Mouse (Mus musculus): ENCODE results near the gene Sdr39u1. TPM values are rescaled to one million over a fixed set of nuclear protein-coding genes. Genes with fewer than 3 reads are reported as not detected.

The Sdr39u1 gene
- total and polyA plus RNA-seq, 2 experiments from 2014 or later: 96.2 to 131 TPM

- Histone ChIP-seq H3K4me2 (ENCODE audit: low read depth) (no peak overlapping the region), H3K9ac (no peak overlapping the region), H3K36me3 (ENCODE audit: insufficient read depth) (peaks cover 74% of the 10 kb centered on the region), H3K4me3 (ENCODE audit: low read depth, low read length) (no peak overlapping the region), H3K27ac (ENCODE audit: low read depth, low read length) (no peak overlapping the region), H3K4me1 (ENCODE audit: insufficient read depth) (no peaks in the 10 kb centered on the region), H3K9me3 (ENCODE audit: low read length) (no peaks in the 10 kb centered on the region), H3K27me3 (ENCODE audit: insufficient read depth, low read length) (no peaks in the 10 kb centered on the region)
- DNase-seq: no peak
- TF ChIP-seq CTCF (IDR thresholded peaks at IDR 0.05; ENCODE audit: low read depth): no peak
- no peak for ATAC-seq
- WGBS: 97% methylated on average over 6 of the region's 6 CpGs
Measured at GRCm38 (mm10) chr14:55869538-55869937, 30.6 kb downstream of the Sdr39u1 start.

GRCm38 (mm10) chr14:55868230-55869026 lies 31.7 kb downstream of the Sdr39u1 start:
- no peaks in the 10 kb centered on the region for H3K9me3 ChIP-seq (ENCODE audit: low read length)
- no peaks in the 10 kb centered on the region for H3K27me3 ChIP-seq (ENCODE audit: insufficient read depth, low read length)
- no peak overlapping the region for H3K27ac ChIP-seq (ENCODE audit: low read depth, low read length)
- H3K9ac ChIP-seq: no peak overlapping the region
- WGBS: 91% methylated on average over 14 of the region's 14 CpGs
- no peaks in the 10 kb centered on the region for H3K4me1 ChIP-seq (ENCODE audit: insufficient read depth)
- no peak overlapping the region for H3K4me3 ChIP-seq (ENCODE audit: low read depth, low read length)
- no peak overlapping the region for H3K4me2 ChIP-seq (ENCODE audit: low read depth)
- no peak for DNase-seq
- no peak for TF ChIP-seq CTCF (IDR thresholded peaks at IDR 0.05; ENCODE audit: low read depth)
- H3K36me3 ChIP-seq (ENCODE audit: insufficient read depth): peaks cover 84% of the 10 kb centered on the region
- ATAC-seq: no peak

- WGBS: 33% methylated on average over 4 of the region's 4 CpGs
- Histone ChIP-seq H3K4me3 (ENCODE audit: low read depth, low read length) (no peak overlapping the region), H3K27me3 (ENCODE audit: insufficient read depth, low read length) (no peaks in the 10 kb centered on the region), H3K36me3 (ENCODE audit: insufficient read depth) (peaks cover 74% of the 10 kb centered on the region), H3K4me1 (ENCODE audit: insufficient read depth) (no peaks in the 10 kb centered on the region), H3K9me3 (ENCODE audit: low read length) (no peaks in the 10 kb centered on the region), H3K27ac (ENCODE audit: low read depth, low read length) (no peak overlapping the region), H3K4me2 (ENCODE audit: low read depth) (no peak overlapping the region), H3K9ac (no peak overlapping the region)
- TF ChIP-seq CTCF (IDR thresholded peaks at IDR 0.05; ENCODE audit: low read depth): peak; percentile 84
- no peak; the same call in 1 of the 2 replicates for ATAC-seq
- peak; percentile 78 for DNase-seq
Measured at GRCm38 (mm10) chr14:55866962-55867361, 33.1 kb downstream of the Sdr39u1 start.

GRCm38 (mm10) chr14:55863773-55864172 lies 36.3 kb downstream of the Sdr39u1 start:
- no peaks in the 10 kb centered on the region for H3K27me3 ChIP-seq (ENCODE audit: insufficient read depth, low read length)
- no peak overlapping the region for H3K4me3 ChIP-seq (ENCODE audit: low read depth, low read length)
- ATAC-seq (peak; percentile 58), DNase-seq (peak; percentile 65)
- H3K36me3 ChIP-seq (ENCODE audit: insufficient read depth): peaks cover 45% of the 10 kb centered on the region
- H3K4me2 ChIP-seq (ENCODE audit: low read depth): no peak overlapping the region
- no peaks in the 10 kb centered on the region for H3K4me1 ChIP-seq (ENCODE audit: insufficient read depth)
- H3K9ac ChIP-seq: no peak overlapping the region
- no peak overlapping the region for H3K27ac ChIP-seq (ENCODE audit: low read depth, low read length)
- TF ChIP-seq CTCF (IDR thresholded peaks at IDR 0.05; ENCODE audit: low read depth): peak; percentile 83
- H3K9me3 ChIP-seq (ENCODE audit: low read length): no peaks in the 10 kb centered on the region
- 29% methylated on average over 7 of the region's 7 CpGs for WGBS

GRCm38 (mm10) chr14:55862970-55863369 lies 37.1 kb downstream of the Sdr39u1 start:
- Histone ChIP-seq H3K4me2 (ENCODE audit: low read depth) (no peak overlapping the region), H3K27me3 (ENCODE audit: insufficient read depth, low read length) (no peaks in the 10 kb centered on the region), H3K27ac (ENCODE audit: low read depth, low read length) (no peak overlapping the region), H3K36me3 (ENCODE audit: insufficient read depth) (peaks cover 37% of the 10 kb centered on the region), H3K4me3 (ENCODE audit: low read depth, low read length) (no peak overlapping the region), H3K9ac (no peak overlapping the region), H3K9me3 (ENCODE audit: low read length) (no peaks in the 10 kb centered on the region), H3K4me1 (ENCODE audit: insufficient read depth) (no peaks in the 10 kb centered on the region)
- no peak for TF ChIP-seq CTCF (IDR thresholded peaks at IDR 0.05; ENCODE audit: low read depth)
- DNase-seq: no peak
- ATAC-seq: no peak
- 94% methylated on average over 10 of the region's 10 CpGs for WGBS

- Histone ChIP-seq H3K9me3 (ENCODE audit: low read length) (no peaks in the 10 kb centered on the region), H3K27ac (ENCODE audit: low read depth, low read length) (no peak overlapping the region), H3K4me1 (ENCODE audit: insufficient read depth) (no peaks in the 10 kb centered on the region; the same call in 1 of the 2 replicates), H3K27me3 (ENCODE audit: insufficient read depth, low read length) (no peaks in the 10 kb centered on the region), H3K4me3 (ENCODE audit: low read depth, low read length) (no peak overlapping the region), H3K4me2 (ENCODE audit: low read depth) (no peak overlapping the region), H3K36me3 (ENCODE audit: insufficient read depth) (peaks cover 33% of the 10 kb centered on the region), H3K9ac (no peak overlapping the region)
- no peak for TF ChIP-seq CTCF (IDR thresholded peaks at IDR 0.05; ENCODE audit: low read depth)
- ATAC-seq: no peak
- WGBS: 76% methylated on average over 6 of the region's 6 CpGs
- DNase-seq: no peak
Measured at GRCm38 (mm10) chr14:55862186-55862585, 37.9 kb downstream of the Sdr39u1 start.

- H3K9ac ChIP-seq: 0 out of 2 replicates have a peak overlapping the region, but pooled peaks have one; percentile 14
- H3K36me3 ChIP-seq (ENCODE audit: insufficient read depth): no peaks in the 10 kb centered on the region
- H3K4me3 ChIP-seq (ENCODE audit: low read depth, low read length): no peak overlapping the region
- TF ChIP-seq CTCF (IDR thresholded peaks at IDR 0.05; ENCODE audit: low read depth): no peak
- H3K9me3 ChIP-seq (ENCODE audit: low read length): no peaks in the 10 kb centered on the region
- H3K27ac ChIP-seq (ENCODE audit: low read depth, low read length): no peak overlapping the region
- no peaks in the 10 kb centered on the region for H3K27me3 ChIP-seq (ENCODE audit: insufficient read depth, low read length)
- WGBS: 72% methylated on average over 4 of the region's 4 CpGs
- DNase-seq: no peak
- no peak overlapping the region for H3K4me2 ChIP-seq (ENCODE audit: low read depth)
- no peak for ATAC-seq
- peaks cover 15% of the 10 kb centered on the region for H3K4me1 ChIP-seq (ENCODE audit: insufficient read depth)
Measured at GRCm38 (mm10) chr14:55857588-55857987, 42.5 kb downstream of the Sdr39u1 start.
